Mouse (Mus musculus): Measurements from ENCODE around the gene Stat5b.

The Stat5b gene

DNA sequence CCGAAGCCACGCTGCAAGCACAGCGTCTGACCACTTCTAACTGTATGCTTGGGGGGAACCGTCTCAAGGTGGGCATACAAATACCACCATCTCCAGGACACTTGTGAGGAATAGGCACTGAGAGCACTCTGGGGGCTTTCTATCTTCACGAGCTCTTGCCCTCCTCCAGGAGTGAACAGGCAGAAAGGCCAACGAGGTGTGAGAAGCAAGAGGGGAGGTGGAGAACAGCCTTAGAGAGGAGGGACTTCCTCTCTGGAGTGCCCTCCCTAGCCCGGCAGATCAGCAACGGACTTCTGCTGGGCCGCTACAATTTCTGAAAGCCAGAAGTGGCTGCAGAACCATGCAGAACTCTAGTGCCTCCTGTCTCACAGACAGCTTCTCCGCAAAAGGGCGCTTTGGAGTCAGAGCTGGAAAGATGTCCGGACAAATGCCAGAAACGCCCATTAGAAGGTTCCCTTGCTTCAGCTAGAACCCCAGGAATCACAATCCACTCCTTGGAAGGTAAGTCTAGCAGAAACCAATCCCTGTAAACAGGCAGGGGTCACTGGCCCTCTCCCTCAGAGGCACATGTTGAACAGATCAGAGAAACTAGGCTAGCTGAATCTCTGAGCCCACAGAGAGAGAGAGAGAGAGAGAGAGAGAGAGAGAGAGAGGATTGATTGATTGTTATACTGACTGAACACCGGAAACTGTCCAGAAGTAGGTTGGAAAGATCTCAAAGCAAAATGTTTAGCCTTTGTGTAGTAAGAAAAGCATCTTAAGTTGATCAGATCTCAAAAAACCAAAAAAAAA lies 114.4 kb downstream of the Stat5b start:
- DNase-seq (ENCODE audit: low spot score) = no peak

DNA sequence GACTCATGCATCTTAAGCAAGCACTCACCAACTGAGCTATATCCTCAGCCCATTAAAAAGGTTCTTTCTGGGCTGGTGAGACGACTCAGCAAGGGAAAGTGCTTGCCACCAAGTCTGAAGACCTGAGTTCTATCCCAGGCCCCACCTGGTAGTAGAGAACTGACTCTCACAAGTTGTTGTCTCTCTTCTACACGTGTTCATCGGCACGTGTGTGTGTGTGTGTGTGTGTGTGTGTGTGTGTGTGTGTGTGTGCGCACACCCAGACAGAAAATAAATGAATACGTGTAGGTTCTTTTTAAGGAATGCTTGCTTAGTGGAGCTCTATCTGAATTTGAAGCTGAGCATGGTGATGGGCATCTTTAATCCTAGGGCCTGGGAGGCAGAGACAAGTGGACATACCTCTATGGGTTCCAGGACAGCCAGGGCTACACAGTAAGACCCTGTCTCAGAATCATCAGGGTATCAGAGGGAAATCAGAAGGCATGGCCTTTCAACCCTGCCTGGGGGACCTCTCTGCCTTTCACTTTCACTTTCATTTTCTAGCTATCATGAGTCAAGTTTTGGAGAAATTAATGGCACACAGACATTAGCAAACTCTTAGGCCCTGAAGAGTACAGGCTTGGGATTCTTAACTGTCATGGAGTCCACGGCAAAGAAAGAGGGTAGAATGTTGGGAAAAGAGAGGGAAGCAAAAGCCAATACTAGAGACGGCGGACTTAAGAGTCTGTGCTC lies 115.2 kb downstream of the Stat5b start:
- no peak for DNase-seq (ENCODE audit: low spot score)
